Mouse (Mus musculus) kidney, postnatal 4 days (tissue): ENCODE data around the gene Col2a1.

Source experiments
- DNase-seq, 2 experiments: peaks; one replicate each; pipeline ENCODE4 v3.0.0; 2021; ENCODE audit warnings: mixed read lengths in 2 of 2

The Col2a1 gene

DNA sequence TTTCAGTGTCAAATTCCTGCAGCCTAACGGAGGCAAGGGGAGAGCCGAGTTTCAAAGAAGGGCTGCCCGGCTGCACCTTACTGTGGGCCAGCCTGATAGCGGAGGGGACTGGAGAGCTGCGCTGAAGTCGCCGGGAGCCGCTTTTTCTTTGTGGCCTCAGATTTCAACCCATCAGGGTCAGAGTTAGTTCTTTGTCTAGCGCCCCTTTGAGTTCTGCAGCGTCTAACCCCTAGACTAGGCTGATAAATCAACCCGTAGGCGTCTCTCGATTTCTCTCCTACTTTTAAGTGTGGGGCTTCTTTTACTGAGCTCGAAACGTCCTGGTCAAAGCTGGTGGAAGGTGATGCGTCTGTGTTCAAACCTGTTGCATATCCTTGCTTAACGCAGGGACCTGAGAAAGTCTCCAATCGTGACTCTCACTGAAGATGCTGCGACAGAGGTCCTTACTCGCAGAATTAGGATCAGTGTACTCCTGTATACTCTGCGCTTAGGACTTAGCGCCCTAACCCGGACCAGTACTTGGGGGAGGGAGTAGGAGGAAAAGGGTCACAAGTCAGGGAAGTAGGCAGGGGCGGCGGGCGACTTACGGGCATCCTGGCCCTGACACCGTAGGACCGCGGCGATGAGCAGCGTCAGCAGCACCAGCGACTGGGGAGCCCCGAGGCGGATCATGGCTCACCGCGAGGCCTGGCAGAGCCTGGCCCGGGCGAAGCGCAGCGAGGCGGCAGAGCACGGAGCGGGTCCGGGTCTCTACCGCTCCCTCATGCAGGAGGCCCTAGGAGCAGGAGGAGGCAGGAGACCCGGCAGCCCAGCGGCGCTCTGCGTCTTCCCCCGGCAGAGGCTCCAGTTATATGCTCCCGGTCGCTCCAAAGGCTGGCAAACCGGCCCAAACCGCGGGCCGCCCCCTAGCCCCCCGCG, at the start of gene Col2a1:
Gene Col2a1 (minus strand): TSS at position 874 of the 918 bp plus-strand sequence.
- peak; percentile 40 to 61 for DNase-seq

- no peak for DNase-seq
These were observed 47.2 kb upstream of the Col2a1 start for GRCm38 (mm10) chr15:98051685-98052084.

- DNase-seq, result no peak
These were observed 44.6 kb upstream of the Col2a1 start for GRCm38 (mm10) chr15:98048918-98049700.

DNA sequence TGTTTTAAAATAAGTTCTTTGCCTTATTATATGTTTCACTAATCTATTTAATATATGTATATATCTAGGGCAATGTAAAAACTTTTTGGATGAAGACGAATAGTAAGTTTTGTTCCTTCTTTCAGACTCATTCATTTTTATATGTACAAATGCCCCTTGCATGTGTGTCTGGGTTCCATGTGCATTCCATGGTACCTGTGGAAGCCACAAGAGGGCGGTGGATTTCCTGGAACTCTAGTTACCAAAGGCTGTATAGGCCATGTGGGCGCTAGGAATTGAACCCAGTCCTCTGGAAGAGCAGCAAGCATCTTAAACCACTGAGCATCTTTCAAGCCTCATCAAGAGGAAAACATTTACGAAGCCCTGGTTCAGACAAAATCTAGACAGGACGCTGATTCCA, 39.9 kb upstream of the Col2a1 start:
- no peak for DNase-seq

- no peak for DNase-seq
These were observed 39.5 kb upstream of the Col2a1 start for GRCm38 (mm10) chr15:98043967-98044366.

DNA sequence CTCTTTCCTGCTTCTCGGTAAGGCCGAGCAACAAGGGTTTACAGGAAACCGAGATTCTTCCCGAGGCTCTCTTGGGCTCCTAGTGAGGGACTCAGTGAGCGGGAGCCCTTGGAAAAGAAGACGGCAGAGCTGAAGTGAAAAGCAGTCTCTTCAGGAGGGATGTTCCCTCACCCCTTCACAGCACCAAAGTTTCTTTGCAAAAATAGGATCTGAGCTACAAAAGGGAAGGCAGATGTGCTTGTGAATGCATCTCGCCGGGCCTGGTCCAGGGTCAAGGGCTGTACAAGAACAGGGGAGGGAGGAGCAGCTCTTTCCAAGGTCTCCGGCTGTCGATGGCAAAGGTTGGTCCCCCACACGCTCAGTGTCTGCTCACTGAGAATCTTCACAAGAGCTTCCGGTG, 38.0 kb upstream of the Col2a1 start:
- no peak for DNase-seq

DNA sequence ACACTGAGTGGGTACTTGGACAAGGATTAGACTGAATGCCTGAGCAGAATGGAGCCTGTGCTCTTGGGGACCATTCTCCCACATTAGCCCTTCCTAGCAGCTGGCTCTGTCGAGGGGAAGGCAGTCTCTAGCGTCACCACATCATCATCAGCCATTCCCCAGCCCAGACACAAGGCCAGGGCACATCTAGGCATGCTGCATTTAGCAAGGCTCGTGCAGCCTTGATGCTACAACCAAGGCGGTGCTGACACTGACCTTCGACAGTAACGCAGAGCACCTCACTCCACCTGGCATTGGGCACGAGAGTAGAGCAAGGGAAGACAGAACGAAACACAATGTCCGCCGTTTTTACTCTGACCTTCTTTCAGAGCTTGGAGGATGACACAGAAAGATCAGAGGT, 35.2 kb upstream of the Col2a1 start:
- no peak for DNase-seq

- no peak for DNase-seq
These were observed 32.1 kb upstream of the Col2a1 start for GRCm38 (mm10) chr15:98036578-98036977.

GRCm38 (mm10) chr15:98035076-98035755, 30.7 kb upstream of the Col2a1 start:
- DNase-seq, result no peak

GRCm38 (mm10) chr15:98033233-98033748, 28.8 kb upstream of the Col2a1 start:
- DNase-seq, result no peak

DNA sequence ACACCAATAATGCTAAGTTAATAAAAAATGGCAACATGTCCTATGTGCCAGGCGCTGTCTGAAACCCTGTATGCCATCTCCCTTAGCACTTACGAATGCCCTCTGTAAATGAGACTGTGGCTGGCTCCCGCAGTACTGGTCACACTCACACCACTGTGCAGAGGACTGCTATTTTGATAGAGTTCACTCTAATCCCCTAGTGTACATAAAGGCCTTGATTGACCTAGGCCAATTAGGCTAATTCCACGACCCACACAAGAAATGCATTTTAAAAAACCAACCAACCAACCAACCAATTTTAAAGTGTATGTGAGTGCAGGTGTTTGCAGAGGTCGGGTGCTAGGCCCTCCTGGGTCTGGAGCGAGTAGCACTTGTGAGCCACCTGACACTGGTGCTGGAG, 25.3 kb upstream of the Col2a1 start:
- no peak for DNase-seq

DNA sequence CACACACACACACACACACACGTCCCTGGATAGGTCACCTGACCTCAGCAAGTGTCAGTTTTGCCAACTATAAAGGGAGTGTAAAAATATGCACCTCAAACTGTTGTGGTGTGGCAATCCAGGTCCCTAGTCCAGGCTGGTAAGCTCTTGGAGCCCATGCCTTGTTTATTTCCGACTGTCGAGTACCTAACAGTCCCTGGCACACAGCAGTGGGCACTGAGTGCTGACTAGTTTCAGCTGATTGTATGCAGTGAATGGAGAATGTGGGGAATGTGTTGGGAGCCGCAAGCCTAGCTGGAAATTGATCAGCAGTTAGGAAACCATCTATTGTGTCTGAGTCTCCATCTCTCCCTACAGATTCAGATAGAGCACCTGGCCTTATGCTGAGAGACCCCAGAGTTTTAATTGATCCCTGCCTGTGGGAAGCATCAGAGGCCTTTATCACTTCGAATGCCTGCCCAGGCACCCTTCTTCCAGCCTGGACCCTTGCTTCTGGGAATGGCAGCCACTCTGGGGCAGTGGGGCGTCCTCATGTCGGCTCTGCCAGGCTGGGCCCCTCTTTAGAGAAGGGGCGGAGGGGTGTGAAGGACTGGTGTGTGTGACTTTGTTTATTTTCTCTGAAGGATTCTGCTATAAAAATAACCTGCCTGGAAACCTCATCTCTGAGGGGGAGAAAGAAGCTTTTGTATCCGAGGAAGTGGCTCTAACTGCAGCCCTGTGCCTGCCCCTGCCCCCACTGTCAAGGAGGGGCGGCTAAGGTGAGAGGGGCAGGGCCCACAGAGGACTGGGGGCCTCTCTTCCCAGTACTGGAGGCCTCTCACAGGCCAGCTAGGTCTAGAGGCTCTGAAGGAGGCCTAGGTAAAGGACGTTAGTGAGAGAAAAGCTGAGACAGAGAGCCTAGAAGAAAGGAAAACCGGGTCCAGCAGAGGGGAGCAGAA, 22.7 kb upstream of the Col2a1 start:
- DNase-seq, result no peak

GRCm38 (mm10) chr15:98025611-98026010, 21.1 kb upstream of the Col2a1 start:
- peak; percentile 32 to 48 for DNase-seq

GRCm38 (mm10) chr15:98023137-98023536, 18.6 kb upstream of the Col2a1 start:
- DNase-seq, result peak; percentile 18 to 57

- DNase-seq, result no peak
These were observed 17.4 kb upstream of the Col2a1 start for GRCm38 (mm10) chr15:98021886-98022285.

GRCm38 (mm10) chr15:98019047-98019446, 14.6 kb upstream of the Col2a1 start:
- DNase-seq, result no peak

- no peak for DNase-seq
These were observed 13.4 kb upstream of the Col2a1 start for GRCm38 (mm10) chr15:98017925-98018324.

DNA sequence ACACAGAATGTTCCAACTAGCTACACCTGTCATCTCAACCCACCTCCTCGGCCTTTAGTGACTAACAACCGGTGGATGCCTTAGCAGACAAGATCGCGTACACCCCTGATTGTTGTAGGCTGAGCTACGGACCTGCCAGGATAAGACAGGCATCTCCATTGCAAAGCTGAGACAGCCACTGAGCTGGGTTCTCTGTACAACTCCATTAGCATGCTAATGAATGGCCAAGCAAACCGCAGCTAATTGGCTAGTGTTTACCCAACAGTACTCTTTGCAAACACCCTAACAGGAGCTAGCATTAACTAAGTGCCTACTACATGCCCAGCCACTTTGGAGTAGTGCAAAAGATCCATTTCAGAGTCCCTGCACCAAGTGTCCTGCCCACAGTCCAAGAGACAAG, 8.3 kb upstream of the Col2a1 start:
- DNase-seq, result no peak

GRCm38 (mm10) chr15:98005181-98005580, 686 bp upstream of the Col2a1 start:
- DNase-seq, result no peak

DNA sequence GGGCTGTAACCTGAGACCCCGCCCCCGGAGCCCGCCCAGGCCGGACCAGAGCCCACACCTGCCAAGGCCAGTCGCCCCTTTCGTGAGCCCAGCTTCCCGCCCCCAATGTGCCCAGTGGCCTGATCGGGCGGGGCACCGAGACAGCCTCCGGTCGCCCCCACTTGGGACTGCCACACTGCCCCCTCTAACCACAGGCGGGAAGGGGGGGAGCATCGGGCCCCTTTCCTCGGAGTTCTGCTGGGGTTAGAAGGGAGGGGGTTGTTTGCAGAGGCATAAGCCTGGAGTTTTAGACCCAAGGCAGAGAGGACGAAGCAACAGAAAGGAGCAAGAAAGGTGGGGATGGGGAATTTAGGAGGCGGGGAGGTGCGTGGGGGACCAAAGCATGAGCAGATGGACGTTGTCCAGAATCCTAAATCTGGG, 255 bp upstream of the Col2a1 start:
- DNase-seq, result no peak

DNA sequence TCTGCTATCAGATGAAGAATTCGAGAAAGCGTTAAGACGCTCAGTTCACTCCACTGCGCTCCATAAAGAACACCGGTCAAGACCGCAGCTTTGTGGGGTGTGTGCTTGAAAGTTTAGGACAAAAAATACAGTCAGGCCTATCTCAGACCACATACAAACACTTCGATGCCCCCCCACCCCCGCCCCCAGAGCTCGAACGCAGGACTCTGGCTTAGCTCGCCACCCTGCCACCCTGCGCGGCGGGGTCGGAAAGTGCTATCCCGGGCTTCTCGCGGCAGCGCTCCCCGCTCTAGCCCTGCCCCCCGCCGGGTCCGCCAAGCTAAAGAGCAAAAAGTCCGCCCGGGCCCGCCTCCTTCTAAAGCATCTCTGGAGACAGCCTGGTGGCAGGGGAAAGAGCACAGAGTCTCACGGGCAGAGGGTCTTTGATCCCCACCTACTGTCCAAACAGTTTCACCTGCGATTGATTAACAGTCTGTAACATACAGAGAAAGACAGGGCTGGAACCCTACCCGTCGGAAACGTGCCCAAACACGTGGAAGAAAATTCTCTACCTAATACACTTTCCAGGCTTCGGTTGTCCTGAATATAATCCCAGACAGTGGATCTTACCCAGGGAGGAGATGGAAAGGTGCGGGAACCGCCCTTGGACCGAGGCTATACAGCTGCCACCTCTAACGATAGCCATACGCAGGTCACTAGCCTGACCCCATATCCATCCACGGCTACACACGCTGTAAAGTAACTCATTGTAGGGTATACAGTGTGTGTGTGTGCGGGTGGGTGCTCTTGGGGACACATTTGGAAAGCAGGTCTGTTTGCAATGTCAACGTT, 1.3 kb downstream of the Col2a1 start:
- peak; percentile 68 to 75 for DNase-seq
